Comparison of ENCODE assay signal across 9 mouse cellular contexts in the genomic region with DNA sequence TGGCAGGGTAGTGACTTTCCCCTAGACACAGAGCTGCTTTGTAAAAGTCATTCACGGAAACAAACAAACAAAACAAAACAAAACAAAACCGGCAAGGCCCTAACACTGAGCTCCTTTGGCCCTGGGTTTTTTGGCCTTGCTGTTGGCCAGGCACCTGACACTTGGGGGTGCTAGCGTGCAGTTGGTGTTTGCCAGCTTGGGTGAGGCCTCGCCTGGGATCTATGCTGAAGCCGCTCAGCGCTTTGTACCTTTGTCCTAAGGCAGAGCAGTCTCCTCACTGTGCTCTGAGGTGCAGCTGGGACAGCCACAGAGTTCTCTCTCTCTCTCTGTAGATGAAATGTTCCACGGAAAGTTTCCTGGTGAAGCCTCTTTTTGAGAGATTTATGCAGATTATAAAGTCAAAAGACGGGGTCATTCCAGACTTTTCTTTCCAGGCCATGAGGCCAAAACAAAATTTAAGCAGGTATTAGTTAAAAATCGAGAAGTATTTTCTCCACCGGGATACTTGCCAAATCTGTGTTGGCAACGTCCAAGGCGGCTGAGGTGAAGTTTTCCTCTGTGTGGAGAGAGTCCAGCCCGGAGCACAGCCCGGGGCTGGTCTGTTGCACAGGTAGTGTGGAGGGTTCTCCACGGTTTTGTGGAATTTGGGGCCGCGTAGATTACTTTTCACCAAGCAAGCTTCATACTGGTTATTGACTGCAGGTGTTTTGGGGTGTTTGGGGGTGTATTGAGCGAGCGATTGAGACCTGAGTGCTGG.
DNase-seq lines count a peak whose midpoint lies in the region; ATAC-seq and TF ChIP-seq lines count a peak whose summit lies in the region.
"Had no signal": no experiment of that assay in that cellular context is flagged by ENCODE, and none has a peak within 500 bp of the region (broad histone marks: within the 10 kb centered on the region; RNA-seq: fewer than 3 reads in every experiment).

No protein-coding gene starts in this region.

- TF ChIP-seq POLR2A in cerebellum, adult 2 months (IDR thresholded peaks at IDR 0.05; ENCODE audit: borderline replicate concordance, insufficient read depth, low read length): no peak

- H3K36me3 ChIP-seq in forebrain, postnatal 0 days (ENCODE audit: insufficient read depth): no peaks in the 10 kb centered on the region
- no peaks in the 10 kb centered on the region for H3K36me3 ChIP-seq in hindbrain, embryonic 10.5 days
- no peaks in the 10 kb centered on the region for H3K36me3 ChIP-seq in lung, postnatal 0 days (ENCODE audit: insufficient read depth, low read length)
- H3K36me3 ChIP-seq: heart, embryonic 13.5 days had no signal

- WGBS in cerebellum, adult 2 months: 50% methylated on average over 19 of the region's 19 CpGs
- WGBS in forebrain, postnatal 0 days: 35% methylated on average over 19 of the region's 19 CpGs
- WGBS in hindbrain, embryonic 10.5 days: 53% methylated on average over 19 of the region's 19 CpGs
- 36% methylated on average over 19 of the region's 19 CpGs for WGBS in lung, postnatal 0 days

- H3K27ac ChIP-seq in cerebellum, adult 2 months (ENCODE audit: insufficient read depth, low read length): no peak overlapping the region
- no peak overlapping the region for H3K27ac ChIP-seq in forebrain, postnatal 0 days (ENCODE audit: low read depth, low read length)
- H3K27ac ChIP-seq in hindbrain, embryonic 10.5 days: peak overlapping the region; percentile 50
- no peak overlapping the region for H3K27ac ChIP-seq in lung, postnatal 0 days (ENCODE audit: low read length)
- H3K27ac ChIP-seq: heart, embryonic 13.5 days had no signal

- H3K4me1 ChIP-seq in cerebellum, adult 2 months (ENCODE audit: control insufficient read depth, insufficient read depth, low read length): no peaks in the 10 kb centered on the region
- no peaks in the 10 kb centered on the region for H3K4me1 ChIP-seq in forebrain, postnatal 0 days (ENCODE audit: insufficient read depth)
- H3K4me1 ChIP-seq in hindbrain, embryonic 10.5 days (replicated peaks): peaks cover 23% of the 10 kb centered on the region
- H3K4me1 ChIP-seq in lung, postnatal 0 days (ENCODE audit: insufficient read depth, low read depth, low read length): no peaks in the 10 kb centered on the region

- peak; percentile 87 for TF ChIP-seq CTCF in cerebellum, adult 2 months (IDR thresholded peaks at IDR 0.05; ENCODE audit: borderline replicate concordance, insufficient read depth, low read depth, low read length)
- peak; percentile 70 for TF ChIP-seq CTCF in forebrain, postnatal 0 days (IDR thresholded peaks at IDR 0.05; ENCODE audit: low read depth)
- TF ChIP-seq CTCF in lung, postnatal 0 days (IDR thresholded peaks at IDR 0.05): peak; percentile 80

- no peak for TF ChIP-seq EP300 in lung, postnatal 0 days (IDR thresholded peaks at IDR 0.05)

- peak; percentile 59 for ATAC-seq in forebrain, postnatal 0 days
- ATAC-seq in lung, postnatal 0 days: peak; percentile 72

- peak; percentile 64 for DNase-seq in R1 (ENCODE audit: low read depth, low spot score)
- peak; percentile 58 to 70 for DNase-seq in cerebellum, adult 2 months
- DNase-seq in forebrain, postnatal 0 days: peak; percentile 62
- DNase-seq in hindbrain, embryonic 10.5 days (ENCODE audit: low spot score): peak; percentile 73
- DNase-seq in layer of hippocampus, adult 9-10 months (ENCODE audit: low spot score): peak; percentile 38
- DNase-seq in lung, postnatal 0 days (ENCODE audit: low spot score): peak; percentile 69
- peak; percentile 73 for DNase-seq in ovary, postnatal 36 days (ENCODE audit: low spot score)
- peak; percentile 32 to 66 for DNase-seq in urinary bladder, postnatal 4 days (ENCODE audit: low spot score in 2 of 2)

- no peak overlapping the region for H3K4me2 ChIP-seq in forebrain, postnatal 0 days (ENCODE audit: low read depth)
- no peak overlapping the region for H3K4me2 ChIP-seq in lung, postnatal 0 days (replicated peaks; ENCODE audit: low read depth, low read length)
- H3K4me2 ChIP-seq: heart, embryonic 13.5 days had no signal

- no peaks in the 10 kb centered on the region for H3K9me3 ChIP-seq in forebrain, postnatal 0 days (ENCODE audit: low read length)
- no peaks in the 10 kb centered on the region for H3K9me3 ChIP-seq in hindbrain, embryonic 10.5 days
- H3K9me3 ChIP-seq in lung, postnatal 0 days (ENCODE audit: low read length): no peaks in the 10 kb centered on the region
- H3K9me3 ChIP-seq: heart, embryonic 13.5 days had no signal

- H3K4me3 ChIP-seq in cerebellum, adult 2 months (replicated peaks; ENCODE audit: insufficient read depth, low read depth, low read length): no peak overlapping the region
- no peak overlapping the region for H3K4me3 ChIP-seq in forebrain, postnatal 0 days (ENCODE audit: low read depth, low read length)
- no peak overlapping the region for H3K4me3 ChIP-seq in hindbrain, embryonic 10.5 days
- no peak overlapping the region for H3K4me3 ChIP-seq in lung, postnatal 0 days (ENCODE audit: low read depth, low read length)
- H3K4me3 ChIP-seq: heart, embryonic 13.5 days had no signal

- H3K27me3 ChIP-seq in cerebellum, adult 2 months (ENCODE audit: control insufficient read depth, insufficient read depth, low read length): no peaks in the 10 kb centered on the region
- no peaks in the 10 kb centered on the region for H3K27me3 ChIP-seq in forebrain, postnatal 0 days (ENCODE audit: insufficient read depth, low read length)
- no peaks in the 10 kb centered on the region for H3K27me3 ChIP-seq in hindbrain, embryonic 10.5 days (ENCODE audit: insufficient read depth, poor library complexity, severe bottlenecking)
- no peaks in the 10 kb centered on the region for H3K27me3 ChIP-seq in lung, postnatal 0 days (replicated peaks; ENCODE audit: insufficient read depth, low read length)
- H3K27me3 ChIP-seq: heart, embryonic 13.5 days had no signal

- H3K9ac ChIP-seq in forebrain, postnatal 0 days: no peak overlapping the region
- no peak overlapping the region for H3K9ac ChIP-seq in lung, postnatal 0 days (replicated peaks; ENCODE audit: low read depth)
- H3K9ac ChIP-seq: heart, embryonic 13.5 days had no signal
